Mouse (Mus musculus): ENCODE results near the gene Amotl1.
"Not testable (repeated sequence)": the region's sequence is repeated elsewhere in the genome, so short reads cannot be mapped to it uniquely, and the experiment has no call there.

Gene Amotl1

DNA sequence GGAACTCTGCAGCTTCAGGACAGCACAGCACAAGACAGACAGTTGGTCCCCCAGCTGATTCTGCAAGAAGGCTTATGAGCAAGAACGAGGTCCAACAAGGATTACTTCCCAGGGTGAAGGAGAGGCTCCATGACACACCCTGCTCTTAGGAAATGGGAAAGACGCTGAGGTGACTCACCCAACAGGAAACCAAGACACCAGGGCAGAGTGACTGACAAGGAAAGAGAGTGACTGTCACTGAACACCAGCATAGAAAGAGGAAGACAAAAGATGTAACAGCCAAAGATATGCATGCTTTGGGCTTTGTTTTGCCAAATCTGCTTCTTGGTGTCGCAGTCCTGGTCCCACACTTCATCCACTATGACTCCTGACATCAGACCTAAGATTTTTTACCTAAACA, 40.5 kb downstream of the Amotl1 start:
- DNase-seq (ENCODE audit: extremely low read depth, low read depth), result peak; percentile 9

DNA sequence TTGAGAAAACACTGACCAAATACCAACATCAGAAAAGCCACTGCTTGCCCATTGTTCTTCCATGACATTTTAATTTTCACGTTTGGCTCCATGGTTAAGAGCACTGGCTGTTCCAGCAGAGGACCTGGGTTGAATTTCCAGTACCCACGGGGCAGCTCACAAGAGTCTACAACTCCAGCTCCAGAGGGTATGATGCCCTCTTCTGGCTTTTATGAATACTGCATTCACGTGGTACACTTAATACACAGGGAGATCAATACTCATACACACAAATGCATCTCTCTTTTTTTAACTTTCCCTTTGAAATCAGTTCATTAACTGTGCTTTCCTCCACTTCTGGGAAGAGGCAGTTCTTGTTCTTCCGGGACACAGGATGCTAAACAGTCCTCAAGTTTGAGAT, 41.4 kb downstream of the Amotl1 start:
- DNase-seq (ENCODE audit: extremely low read depth, low read depth), result no peak

DNA sequence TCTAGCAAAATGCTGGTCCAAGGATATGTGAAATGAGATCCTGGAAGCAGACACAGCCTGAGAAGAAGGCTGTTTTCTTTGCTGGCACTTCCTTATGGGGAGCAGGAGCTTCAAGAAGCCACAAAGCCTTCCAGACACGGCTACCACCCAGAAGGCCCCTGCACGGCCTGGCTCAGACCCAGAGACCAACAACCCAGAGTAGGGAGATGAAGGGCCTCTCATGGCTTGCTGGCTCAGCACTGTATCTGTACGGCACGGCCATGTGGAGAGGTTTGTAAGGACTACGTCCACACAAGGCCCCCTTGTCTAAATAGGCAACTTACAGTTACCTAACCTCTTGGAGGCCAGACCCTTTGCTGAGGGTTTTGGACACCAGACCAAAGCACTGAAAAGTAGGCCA, 45.1 kb downstream of the Amotl1 start:
- DNase-seq (ENCODE audit: extremely low read depth, low read depth), result no peak

DNA sequence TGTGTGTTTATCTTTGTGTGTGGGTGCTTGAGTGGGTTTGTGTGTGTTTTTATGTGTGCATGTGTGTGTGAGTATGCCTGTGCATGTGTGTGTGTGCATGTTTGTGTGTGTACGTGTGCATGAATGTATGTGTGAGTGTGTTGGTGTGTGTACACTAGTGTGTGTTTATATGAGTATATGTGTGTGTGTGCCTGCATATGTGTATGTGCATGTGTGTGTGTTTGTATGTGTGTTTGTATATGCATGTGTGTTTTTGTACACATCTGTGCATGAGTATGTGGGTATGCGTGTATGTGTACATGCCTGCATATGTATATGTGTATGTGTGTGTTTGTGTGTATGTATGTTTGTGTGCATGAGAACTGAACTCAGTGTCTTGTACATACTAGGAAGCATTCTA, 46.7 kb downstream of the Amotl1 start:
- no peak for DNase-seq (ENCODE audit: extremely low read depth, low read depth)

DNA sequence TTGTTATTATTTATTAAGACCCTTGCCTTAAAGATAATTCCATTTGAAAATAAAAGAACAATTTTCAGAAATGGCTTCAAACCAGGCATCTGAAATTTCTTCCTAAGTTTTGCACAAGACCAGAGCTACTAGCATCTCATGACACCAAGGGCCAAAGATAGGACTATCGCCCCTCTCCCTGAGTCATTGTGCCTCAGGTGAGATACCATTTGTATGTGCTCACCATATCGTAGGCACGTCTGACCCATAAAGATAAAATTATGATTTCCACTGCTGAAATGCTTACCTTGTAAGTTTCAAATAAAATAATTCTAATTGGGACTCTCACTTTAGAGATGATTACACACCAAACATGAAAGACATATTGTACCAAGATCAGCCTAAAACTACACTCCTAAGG, 47.4 kb downstream of the Amotl1 start:
- no peak for DNase-seq (ENCODE audit: extremely low read depth, low read depth)

DNA sequence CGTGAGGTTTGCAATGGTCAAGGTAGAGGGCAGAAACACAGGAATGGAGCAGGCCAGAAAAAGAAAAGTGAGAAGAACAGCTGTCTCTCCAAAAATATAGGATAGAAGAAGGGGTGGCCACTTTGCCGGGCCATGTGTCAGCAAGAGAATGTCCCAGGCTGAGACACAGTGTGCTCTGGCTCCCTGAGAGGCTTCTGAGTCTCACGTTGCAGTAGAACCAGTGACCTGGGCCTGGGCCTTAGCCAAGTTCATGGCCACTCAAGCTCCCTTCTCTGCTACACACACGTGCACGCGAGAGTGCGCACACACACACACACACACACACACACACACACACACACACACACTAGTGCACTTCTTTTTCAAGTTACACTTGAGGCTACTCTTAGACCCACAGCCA, 48.0 kb downstream of the Amotl1 start:
- no peak for DNase-seq (ENCODE audit: extremely low read depth, low read depth)

DNA sequence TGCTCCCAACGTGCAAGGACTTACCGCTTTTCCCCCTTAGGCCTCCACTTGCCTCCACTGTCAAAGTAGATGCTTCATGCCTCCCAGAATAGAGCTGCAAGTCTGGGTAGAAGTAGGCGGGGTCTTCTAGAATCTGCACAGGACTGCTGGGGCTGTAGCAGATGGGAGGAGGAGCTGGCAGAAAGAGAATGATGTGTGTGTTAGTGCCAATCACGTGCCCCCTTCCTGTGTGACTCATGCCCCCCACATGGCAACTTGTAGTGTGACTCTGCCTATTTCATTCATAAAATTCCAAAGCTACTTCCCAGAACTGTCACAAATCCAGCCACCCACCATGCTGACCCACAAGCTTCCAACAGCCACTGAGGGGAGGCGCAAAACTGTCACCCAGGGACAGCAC, 48.4 kb downstream of the Amotl1 start:
- no peak for DNase-seq (ENCODE audit: extremely low read depth, low read depth)

DNA sequence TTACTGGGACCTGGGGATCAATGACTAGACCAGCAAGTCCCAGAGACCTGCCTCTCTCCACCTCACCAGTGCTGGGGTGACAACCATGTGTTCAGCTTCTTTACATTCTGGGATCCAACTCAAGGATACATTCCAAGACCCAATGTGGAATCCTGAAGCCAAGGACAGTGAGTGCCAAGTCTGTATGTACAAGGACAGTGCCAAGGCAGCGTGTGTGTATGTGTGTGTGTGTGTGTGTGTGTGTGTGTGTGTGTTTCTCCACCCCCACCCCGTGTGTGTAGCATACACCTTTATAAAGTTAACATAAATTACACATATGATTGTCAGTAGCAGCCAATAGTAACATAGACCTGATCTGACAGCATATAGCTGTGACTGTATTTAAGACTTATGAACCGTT, 49.0 kb downstream of the Amotl1 start:
- DNase-seq (ENCODE audit: extremely low read depth, low read depth), result no peak

DNA sequence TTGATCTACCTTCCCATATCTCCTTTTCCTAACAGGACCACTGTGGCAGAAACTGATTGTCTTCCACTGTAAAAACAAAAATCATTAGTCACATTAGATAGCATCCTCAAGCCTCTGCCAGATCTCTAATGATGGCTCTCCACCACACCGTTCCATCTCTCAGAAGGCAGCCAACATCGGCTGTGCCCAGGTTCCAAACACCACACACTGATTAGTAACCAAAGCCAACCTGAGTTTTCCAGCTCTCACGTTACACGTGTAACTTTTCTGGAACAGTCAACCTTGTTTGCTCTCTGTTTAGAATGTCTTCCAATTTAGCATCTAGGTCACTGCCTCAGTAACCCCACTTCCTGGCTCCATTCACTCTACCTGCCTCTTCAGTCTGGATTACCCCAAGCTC, 51.0 kb downstream of the Amotl1 start:
- no peak for DNase-seq (ENCODE audit: extremely low read depth, low read depth)

DNA sequence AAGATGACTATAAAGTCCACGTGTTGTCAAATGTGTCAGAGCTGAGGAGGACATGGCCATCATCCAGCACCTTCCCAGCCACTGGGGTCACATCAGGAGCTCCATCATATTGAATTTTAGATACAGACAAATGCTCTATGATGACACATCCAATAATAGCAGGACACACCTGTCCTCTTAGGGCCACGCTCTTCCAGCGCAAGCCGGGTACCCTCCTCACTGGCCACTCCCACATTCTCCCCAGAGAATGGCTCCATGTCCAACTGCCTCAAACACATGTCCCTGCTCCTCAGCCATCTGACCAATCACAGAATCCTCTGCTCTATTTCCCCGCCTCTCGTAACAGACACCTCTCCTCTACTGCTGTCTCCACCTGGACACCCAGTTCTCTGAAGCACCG, 54.2 kb downstream of the Amotl1 start:
- no peak for DNase-seq (ENCODE audit: extremely low read depth, low read depth)

DNA sequence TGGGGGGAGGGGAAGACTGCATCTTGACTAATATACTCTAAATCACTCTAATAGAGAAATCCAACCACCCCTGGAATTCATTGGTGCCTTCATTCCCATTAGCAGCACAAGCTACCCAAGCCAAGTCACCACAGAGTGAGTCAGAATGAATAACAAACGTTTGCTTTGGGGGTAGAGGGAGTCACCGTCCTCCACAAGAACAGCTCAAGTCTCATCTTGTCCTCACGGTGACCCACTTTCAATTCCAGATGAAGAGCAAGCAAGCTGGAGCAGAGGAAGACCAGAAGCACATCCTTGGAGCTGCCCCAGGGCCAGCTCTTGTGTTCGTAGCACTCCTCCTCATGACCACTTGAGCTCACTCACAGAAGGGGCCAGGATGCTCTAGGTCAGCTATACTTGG, 56.2 kb downstream of the Amotl1 start:
- DNase-seq (ENCODE audit: extremely low read depth, low read depth), result no peak

DNA sequence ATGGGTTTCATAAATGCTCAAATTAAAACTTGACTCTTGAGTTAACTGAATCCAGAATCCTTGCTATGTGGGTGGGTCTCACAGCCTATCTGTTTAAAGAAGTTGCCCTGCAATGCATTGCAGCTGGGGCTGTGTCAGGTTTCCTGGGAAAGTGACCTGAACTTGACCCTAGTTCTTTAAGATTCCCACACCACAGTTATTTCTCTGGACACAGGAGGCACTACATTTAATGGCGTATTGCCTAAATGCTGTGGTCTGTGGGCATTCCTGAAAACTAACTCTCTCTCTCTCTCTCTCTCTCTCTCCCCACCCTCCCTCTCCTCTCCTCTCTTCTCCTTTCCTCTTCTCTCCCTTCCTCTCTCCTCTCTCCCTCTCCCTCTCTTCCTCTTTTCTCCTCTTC, 59.2 kb downstream of the Amotl1 start:
- no peak for DNase-seq (ENCODE audit: extremely low read depth, low read depth)

DNA sequence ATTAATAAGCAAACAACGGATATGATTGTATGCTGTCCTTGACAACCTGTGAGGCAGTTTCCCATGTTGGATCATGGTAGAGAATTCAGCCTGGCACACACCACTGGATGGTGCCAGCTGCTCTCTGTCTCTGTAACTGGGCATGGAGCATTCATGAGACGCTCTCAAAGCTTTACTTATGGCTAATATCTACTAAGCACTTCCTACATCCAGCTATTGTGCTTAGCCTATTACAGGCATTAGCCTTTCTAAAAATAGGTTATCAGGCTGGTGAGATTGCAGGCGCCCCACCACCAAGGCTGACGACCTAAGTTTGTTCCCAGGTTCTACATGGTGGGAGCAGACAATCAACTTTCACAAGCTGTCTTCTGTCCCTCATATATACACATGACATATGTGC, 65.9 kb downstream of the Amotl1 start:
- no peak for DNase-seq (ENCODE audit: extremely low read depth, low read depth)

DNA sequence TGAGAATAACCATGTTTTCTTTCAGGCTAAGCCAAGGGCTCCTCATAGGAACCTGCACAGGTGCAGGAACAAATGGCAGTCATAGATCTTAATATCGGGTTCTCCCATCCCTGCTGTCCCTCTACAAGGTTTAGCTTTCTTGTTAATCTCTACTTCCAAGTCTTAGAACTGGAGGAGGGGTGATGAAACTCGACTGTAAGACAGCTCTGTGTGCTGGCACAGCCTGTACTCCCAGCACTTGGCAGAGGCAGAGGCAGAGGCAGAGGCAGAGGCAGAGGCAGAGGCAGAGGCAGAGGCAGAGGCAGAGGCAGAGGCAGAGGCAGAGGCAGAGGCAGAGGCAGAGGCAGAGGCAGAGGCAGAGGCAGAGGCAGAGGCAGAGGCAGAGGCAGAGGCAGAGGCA, 68.5 kb downstream of the Amotl1 start:
- DNase-seq (ENCODE audit: extremely low read depth, low read depth), result not testable (repeated sequence)

DNA sequence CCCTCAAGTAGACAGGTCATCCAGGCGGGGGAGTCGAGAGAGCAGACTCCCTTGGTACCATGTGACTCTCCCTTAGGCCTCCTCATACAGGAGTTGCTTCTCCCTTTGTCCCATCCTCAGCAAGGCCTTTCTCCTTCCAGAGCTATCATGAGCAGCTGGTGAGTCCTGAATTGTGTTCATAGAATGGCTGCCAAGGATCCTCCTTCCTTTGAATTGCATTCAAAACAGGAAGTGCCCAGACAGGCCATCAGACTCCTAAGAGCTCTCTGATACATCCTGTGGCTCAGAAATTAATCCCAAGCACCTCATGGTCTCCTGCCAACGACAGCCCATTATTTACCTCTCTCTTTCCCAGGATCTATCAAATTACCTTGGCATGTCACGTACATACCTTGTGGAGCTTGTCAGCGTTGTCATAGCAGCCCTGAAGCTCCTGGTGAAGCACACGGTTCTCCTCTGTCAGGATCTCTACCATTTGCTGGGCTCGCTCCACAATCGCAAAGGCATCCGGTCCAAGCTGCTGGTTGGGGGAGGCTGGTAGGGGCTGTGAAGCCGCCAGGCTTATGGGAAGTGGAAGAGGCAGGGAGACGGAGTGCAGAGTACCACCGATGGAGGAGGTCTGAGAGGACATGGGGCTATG, 70.0 kb downstream of the Amotl1 start:
- no peak for DNase-seq (ENCODE audit: extremely low read depth, low read depth)

DNA sequence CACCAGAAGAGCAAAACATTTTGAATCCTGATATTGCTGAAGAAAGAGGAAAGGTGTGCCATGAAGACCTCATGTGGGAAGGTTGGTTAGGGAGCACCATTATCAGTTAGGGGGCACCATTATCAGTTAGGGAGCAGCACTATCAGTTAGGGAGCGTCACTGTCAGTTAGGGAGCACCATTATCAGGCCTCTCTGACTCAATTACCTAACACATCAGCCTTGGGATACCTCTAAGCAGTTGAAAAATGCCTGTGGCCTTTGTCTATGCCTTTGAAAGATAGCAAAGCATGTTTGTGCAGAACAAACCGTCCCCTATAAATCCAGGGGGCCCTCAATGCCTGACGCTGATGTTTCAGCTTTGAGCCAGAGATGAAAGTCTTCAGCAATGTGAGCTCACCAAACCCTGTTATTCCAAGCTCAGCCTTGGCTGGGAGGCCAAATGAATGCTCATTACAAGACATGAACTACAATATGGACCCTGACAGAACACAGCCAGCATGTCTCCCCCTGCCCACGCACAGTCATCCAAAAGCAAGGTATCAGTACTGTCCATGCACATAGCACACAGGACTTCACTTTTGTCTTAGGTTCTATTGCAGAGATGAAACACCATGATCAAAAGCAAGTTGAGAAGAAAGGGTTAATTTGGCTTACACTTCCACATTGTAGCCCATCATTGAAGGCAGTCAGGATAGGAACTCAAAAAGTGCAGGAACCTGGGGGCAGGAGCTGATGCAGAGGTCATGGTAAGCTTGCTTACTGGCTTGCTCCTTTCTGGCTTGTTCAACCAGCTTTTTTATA, 75.5 kb downstream of the Amotl1 start:
- peak; percentile 14 for DNase-seq (ENCODE audit: extremely low read depth, low read depth)

DNA sequence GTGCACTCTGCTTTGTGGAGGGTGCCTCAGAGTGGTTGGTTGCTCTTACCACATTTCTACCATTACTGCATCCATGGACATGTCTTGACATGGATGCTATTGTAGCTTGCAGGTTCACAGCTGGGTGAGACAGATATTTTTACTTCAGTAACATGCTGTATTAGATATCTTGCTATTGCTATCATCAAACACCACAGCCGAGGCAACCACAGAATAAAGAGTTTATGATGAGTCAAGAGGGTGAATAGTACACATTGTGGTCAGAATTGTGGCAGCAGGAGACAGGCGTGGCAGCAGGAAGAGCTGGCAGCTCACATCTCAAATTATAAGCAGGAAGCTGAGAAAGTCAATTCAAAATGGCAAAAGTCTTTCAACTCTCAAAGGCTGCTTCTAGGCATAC, 76.4 kb downstream of the Amotl1 start:
- peak; percentile 89 for DNase-seq (ENCODE audit: extremely low read depth, low read depth)

DNA sequence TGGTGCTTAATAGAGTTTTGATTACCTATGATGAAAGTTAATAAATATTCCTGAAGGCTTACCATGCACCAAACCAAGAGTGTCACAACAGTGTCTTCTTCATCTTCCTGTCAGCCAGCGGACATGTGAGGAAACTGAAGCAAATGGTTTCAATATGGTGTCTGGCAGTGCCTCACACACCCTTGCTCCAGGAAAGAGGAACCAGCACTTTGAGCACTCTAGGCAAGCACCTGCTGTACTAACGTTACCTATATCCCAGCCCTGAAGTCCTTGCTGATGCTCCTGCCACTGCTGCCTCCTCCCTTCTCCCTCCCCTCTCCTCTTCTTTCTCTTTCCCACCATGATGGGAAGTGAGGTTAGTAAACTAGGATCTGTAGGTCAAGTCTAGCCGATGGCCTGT, 80.4 kb downstream of the Amotl1 start:
- DNase-seq (ENCODE audit: extremely low read depth, low read depth), result no peak

DNA sequence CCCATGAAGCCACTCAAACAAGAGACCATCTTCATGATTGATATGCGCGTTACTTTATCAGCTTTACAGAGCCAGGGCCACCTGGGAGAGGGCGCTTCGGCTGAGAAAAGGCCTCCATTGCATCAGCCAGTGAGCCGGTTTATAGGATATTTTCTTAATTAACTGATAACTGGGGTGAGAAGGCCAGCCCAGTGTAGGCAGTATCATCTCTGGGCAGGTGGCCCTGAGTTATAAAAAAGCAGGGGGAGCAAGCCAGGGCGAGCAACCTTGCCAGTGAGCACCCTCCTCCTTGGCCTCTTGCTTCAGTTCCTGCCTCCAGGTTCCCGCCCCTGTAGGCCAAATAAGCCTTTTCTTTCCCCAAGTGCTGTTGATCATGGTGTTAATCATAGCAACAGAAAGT, 81.5 kb downstream of the Amotl1 start:
- DNase-seq (ENCODE audit: extremely low read depth, low read depth), result no peak

DNA sequence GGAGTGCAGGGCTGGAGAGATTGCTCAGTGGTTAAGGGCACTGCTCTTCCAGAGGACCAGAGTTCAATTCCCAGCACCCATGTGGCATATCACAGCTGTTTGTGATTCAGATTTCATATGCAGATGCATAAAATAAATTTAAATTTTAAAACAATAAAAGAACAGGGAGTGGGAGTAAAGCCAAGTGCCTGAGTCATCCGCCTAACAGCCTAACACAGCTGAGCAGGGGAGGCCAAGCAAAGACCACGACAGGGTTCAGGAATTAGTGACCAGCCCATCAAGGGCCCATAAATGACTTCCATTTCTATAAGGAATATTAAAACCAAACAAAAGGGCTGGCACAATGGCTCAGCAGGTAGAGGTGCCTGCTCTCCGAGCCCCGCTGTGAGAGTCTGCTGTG, 84.3 kb downstream of the Amotl1 start:
- no peak for DNase-seq (ENCODE audit: extremely low read depth, low read depth)

DNA sequence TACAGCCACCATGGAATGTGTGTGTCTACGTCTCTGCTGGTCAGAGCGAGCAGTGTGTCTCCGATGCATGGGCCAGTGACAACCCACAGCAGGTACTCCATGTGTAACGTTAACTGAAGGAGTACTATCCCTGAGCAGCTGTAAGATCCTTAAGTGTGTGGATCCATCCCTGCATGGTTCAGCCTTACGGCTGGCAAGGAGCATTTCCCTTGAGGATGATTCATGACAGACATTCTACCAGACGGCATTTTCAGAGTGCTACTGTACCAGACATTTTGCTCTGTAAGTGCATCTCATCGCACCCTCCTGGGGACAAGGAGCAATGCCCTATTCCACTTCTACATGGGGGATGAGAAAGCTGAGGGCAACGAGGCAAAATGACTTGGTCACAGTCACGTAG, 84.9 kb downstream of the Amotl1 start:
- DNase-seq (ENCODE audit: extremely low read depth, low read depth), result no peak

DNA sequence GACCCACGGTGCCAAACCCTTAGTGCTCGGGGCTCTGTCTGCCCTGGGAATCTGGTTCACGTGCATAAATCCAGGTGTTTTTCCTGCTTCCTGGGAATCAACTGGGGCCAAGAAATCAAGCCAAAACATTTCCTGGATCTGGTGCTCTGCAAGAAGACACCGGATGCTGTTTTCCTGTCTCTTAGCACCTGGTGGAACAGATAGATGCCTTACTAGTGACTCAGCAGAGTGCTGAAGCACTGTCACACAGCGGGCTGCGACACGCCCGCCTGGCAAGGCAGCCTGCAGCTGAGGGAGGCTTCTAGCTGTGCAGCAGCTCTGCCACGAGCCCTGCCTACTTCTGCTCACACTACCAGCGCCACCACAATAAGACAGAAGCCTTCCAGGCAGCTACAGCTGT, 85.4 kb downstream of the Amotl1 start:
- DNase-seq (ENCODE audit: extremely low read depth, low read depth), result peak; percentile 60

DNA sequence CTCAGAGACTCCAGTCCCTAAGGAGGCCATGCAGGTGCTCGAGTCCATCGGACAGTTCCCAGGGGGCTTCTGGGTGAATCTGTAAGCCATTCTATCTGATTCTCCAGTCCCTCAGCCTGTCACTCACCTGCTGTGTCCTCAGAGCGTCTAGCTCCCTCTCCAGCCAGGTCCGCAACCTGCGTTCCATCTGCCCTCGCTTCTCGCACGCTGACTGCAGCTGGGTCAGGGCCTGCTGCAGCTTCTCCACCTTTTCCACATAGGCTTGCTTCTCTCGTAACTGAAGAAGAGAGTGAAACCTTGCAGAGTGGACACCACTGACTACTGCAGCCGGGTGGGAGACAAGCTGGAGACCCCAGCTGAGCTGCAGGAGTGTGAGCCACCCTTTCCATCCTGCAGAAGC, 86.5 kb downstream of the Amotl1 start:
- DNase-seq (ENCODE audit: extremely low read depth, low read depth), result no peak
